In the genomic region with DNA sequence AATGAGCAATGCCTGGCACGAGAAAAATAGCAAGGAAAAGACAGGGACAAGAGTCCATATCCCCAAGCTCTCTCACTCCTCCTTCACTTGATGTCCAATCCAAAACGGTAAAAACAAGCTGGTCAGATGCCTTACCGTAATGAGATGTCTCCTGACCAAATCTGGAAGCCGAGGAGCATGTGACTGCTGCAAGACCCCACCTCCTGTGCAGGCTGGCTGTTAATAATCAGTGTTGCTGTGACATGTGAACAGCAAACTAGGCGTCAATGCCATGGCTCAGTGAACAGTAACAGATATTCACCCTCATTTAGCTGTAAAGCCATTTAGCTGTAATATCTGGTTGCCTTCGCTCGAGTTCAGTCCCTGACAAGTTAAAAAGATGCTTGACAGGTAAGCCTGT, we compare ENCODE assay signal across 23 mouse cellular contexts.
DNase-seq lines count a peak whose midpoint lies in the region; ATAC-seq lines count a peak whose summit lies in the region.
"Had no signal": no experiment of that assay in that cellular context is flagged by ENCODE, and none has a peak within 500 bp of the region (broad histone marks: within the 10 kb centered on the region; RNA-seq: fewer than 3 reads in every experiment).

No protein-coding gene starts in this region.

- no peaks in the 10 kb centered on the region for H3K27me3 ChIP-seq in hindbrain, embryonic 12.5 days
- no peaks in the 10 kb centered on the region for H3K27me3 ChIP-seq in hindbrain, embryonic 11.5 days (ENCODE audit: control insufficient read depth, insufficient read depth, low read length)
- H3K27me3 ChIP-seq in kidney, embryonic 15.5 days: no peaks in the 10 kb centered on the region
- no peaks in the 10 kb centered on the region for H3K27me3 ChIP-seq in embryonic facial prominence, embryonic 10.5 days (replicated peaks; ENCODE audit: low read depth, poor library complexity, severe bottlenecking)
- H3K27me3 ChIP-seq: heart, embryonic 13.5 days; hindbrain, embryonic 13.5 days; liver, embryonic 13.5 days; megakaryocyte, embryonic 14.5 days; Patski had no signal

- no peaks in the 10 kb centered on the region for H3K4me1 ChIP-seq in hindbrain, embryonic 12.5 days
- no peaks in the 10 kb centered on the region for H3K4me1 ChIP-seq in hindbrain, embryonic 11.5 days (replicated peaks; ENCODE audit: control insufficient read depth, insufficient read depth, low read length)
- H3K4me1 ChIP-seq in kidney, embryonic 15.5 days: no peaks in the 10 kb centered on the region
- no peaks in the 10 kb centered on the region for H3K4me1 ChIP-seq in embryonic facial prominence, embryonic 10.5 days
- H3K4me1 ChIP-seq: heart, embryonic 13.5 days; hindbrain, embryonic 13.5 days; liver, embryonic 13.5 days; megakaryocyte, embryonic 14.5 days had no signal

- WGBS in hindbrain, embryonic 12.5 days: 71% methylated on average over 7 of the region's 7 CpGs
- WGBS in hindbrain, embryonic 11.5 days: 81% methylated on average over 7 of the region's 7 CpGs
- 50% methylated on average over 7 of the region's 7 CpGs for WGBS in kidney, embryonic 15.5 days
- WGBS in embryonic facial prominence, embryonic 10.5 days: 82% methylated on average over 7 of the region's 7 CpGs

- H3K4me2 ChIP-seq in hindbrain, embryonic 12.5 days (replicated peaks): no peak overlapping the region
- H3K4me2 ChIP-seq in hindbrain, embryonic 11.5 days (replicated peaks; ENCODE audit: low read depth, low read length): no peak overlapping the region
- no peak overlapping the region for H3K4me2 ChIP-seq in kidney, embryonic 15.5 days
- H3K4me2 ChIP-seq: heart, embryonic 13.5 days; hindbrain, embryonic 13.5 days; liver, embryonic 13.5 days; lung, embryonic 14.5 days had no signal

- DNase-seq in hindbrain, embryonic 11.5 days (ENCODE audit: low spot score): no peak
- DNase-seq in Muller cell, postnatal 12 days (ENCODE audit: inconsistent ontology term): peak; percentile 6
- peak; percentile 14 to 31 for DNase-seq in kidney, postnatal 36 days
- no peak for DNase-seq in embryonic facial prominence, embryonic 10.5 days (ENCODE audit: low spot score)
- no peak for DNase-seq in spleen, postnatal 10 days (ENCODE audit: low spot score in 2 of 2)
- DNase-seq: adrenal gland, adult 2 months; cerebellum, adult 8-10 months; gastrocnemius, postnatal 10 days; heart, adult 18-20 months; heart, postnatal 14 days; layer of hippocampus, adult 9-11 months; liver, embryonic 13.5 days; lung, embryonic 14.5 days; right cerebral cortex, postnatal 25 days; spleen, adult 18-20 months had no signal

- no peak overlapping the region for H3K27ac ChIP-seq in hindbrain, embryonic 12.5 days
- H3K27ac ChIP-seq in hindbrain, embryonic 11.5 days (ENCODE audit: low read depth, low read length): no peak overlapping the region
- H3K27ac ChIP-seq in kidney, embryonic 15.5 days: no peak overlapping the region
- no peak overlapping the region for H3K27ac ChIP-seq in embryonic facial prominence, embryonic 10.5 days (replicated peaks)
- H3K27ac ChIP-seq: heart, embryonic 13.5 days; hindbrain, embryonic 13.5 days; liver, embryonic 13.5 days had no signal

- peak; percentile 50; the same call in 1 of the 2 replicates for ATAC-seq in hindbrain, embryonic 12.5 days (ENCODE audit: low FRiP score)
- no peak for ATAC-seq in hindbrain, embryonic 11.5 days (ENCODE audit: low FRiP score)
- ATAC-seq in kidney, embryonic 15.5 days (replicated peaks; ENCODE audit: low FRiP score): 0 out of 2 replicates have a peak, but pooled peaks have one; percentile 33
- ATAC-seq in granulocyte monocyte progenitor cell, adult 5-6 weeks (replicated peaks; ENCODE audit: poor library complexity, severe bottlenecking): no peak
- ATAC-seq: forebrain, embryonic 16.5 days; Patski had no signal

- H3K9me3 ChIP-seq in hindbrain, embryonic 12.5 days (replicated peaks): no peaks in the 10 kb centered on the region
- no peaks in the 10 kb centered on the region for H3K9me3 ChIP-seq in hindbrain, embryonic 11.5 days (ENCODE audit: control insufficient read depth, low read length)
- no peaks in the 10 kb centered on the region for H3K9me3 ChIP-seq in kidney, embryonic 15.5 days (replicated peaks)
- H3K9me3 ChIP-seq in embryonic facial prominence, embryonic 10.5 days: no peaks in the 10 kb centered on the region
- H3K9me3 ChIP-seq: heart, embryonic 13.5 days; hindbrain, embryonic 13.5 days; liver, embryonic 13.5 days had no signal

- no peaks in the 10 kb centered on the region for H3K36me3 ChIP-seq in hindbrain, embryonic 12.5 days
- no peaks in the 10 kb centered on the region for H3K36me3 ChIP-seq in hindbrain, embryonic 11.5 days (ENCODE audit: control insufficient read depth, insufficient read depth, low read length)
- no peaks in the 10 kb centered on the region for H3K36me3 ChIP-seq in kidney, embryonic 15.5 days
- H3K36me3 ChIP-seq in embryonic facial prominence, embryonic 10.5 days (replicated peaks): no peaks in the 10 kb centered on the region
- H3K36me3 ChIP-seq: heart, embryonic 13.5 days; hindbrain, embryonic 13.5 days; liver, embryonic 13.5 days had no signal

- H3K9ac ChIP-seq in hindbrain, embryonic 12.5 days: no peak overlapping the region
- H3K9ac ChIP-seq in hindbrain, embryonic 11.5 days (ENCODE audit: low read depth, low read length): no peak overlapping the region
- no peak overlapping the region for H3K9ac ChIP-seq in kidney, embryonic 15.5 days
- H3K9ac ChIP-seq: heart, embryonic 13.5 days; hindbrain, embryonic 13.5 days; liver, embryonic 13.5 days; lung, embryonic 14.5 days had no signal

- H3K4me3 ChIP-seq in hindbrain, embryonic 12.5 days: no peak overlapping the region
- H3K4me3 ChIP-seq in hindbrain, embryonic 11.5 days (ENCODE audit: low read depth, low read length): no peak overlapping the region
- no peak overlapping the region for H3K4me3 ChIP-seq in kidney, embryonic 15.5 days (replicated peaks)
- H3K4me3 ChIP-seq in embryonic facial prominence, embryonic 10.5 days: no peak overlapping the region
- H3K4me3 ChIP-seq: heart, embryonic 13.5 days; hindbrain, embryonic 13.5 days; liver, embryonic 13.5 days; megakaryocyte, embryonic 14.5 days had no signal

Comparison
In these comparisons a context has a peak if more than half of its experiments do, and no peak if none do; other contexts are left out.
1. ATAC-seq: peak in hindbrain, embryonic 12.5 days (single experiment) and kidney, embryonic 15.5 days (single experiment); none in hindbrain, embryonic 11.5 days (single experiment) and granulocyte monocyte progenitor cell, adult 5-6 weeks (single experiment).
2. DNase-seq: peak in Muller cell, postnatal 12 days (single experiment) and kidney, postnatal 36 days (2 of 2); none in hindbrain, embryonic 11.5 days (single experiment), embryonic facial prominence, embryonic 10.5 days (single experiment) and spleen, postnatal 10 days (0 of 2).